Mouse (Mus musculus) cerebellum, adult 8-10 months (tissue): ENCODE data around the gene Cdh5.
A peak's percentile ranks its signal among the peaks of the same experiment; 100 is the strongest.

Experiments
- DNase-seq: peaks from one replicate; pipeline ENCODE4 v3.0.0; 2022

Cdh5 gene

GRCm38 (mm10) chr8:104140611-104141010 lies 39.2 kb downstream of the Cdh5 start:
- DNase-seq = no peak

DNA sequence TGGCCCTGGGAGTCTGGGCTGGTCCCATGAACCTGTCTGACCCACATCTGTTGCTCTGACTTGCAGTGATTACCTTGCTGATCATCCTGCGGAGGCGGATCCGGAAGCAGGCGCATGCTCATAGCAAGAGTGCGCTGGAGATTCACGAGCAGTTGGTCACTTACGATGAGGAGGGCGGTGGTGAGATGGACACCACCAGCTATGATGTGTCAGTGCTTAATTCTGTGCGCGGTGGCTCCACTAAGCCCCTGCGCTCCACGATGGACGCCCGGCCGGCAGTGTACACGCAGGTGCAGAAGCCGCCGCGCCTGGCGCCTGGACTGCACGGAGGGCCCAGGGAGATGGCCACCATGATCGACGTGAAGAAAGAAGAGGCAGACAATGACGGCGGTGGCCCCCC lies 41.0 kb downstream of the Cdh5 start:
- DNase-seq = no peak

DNA sequence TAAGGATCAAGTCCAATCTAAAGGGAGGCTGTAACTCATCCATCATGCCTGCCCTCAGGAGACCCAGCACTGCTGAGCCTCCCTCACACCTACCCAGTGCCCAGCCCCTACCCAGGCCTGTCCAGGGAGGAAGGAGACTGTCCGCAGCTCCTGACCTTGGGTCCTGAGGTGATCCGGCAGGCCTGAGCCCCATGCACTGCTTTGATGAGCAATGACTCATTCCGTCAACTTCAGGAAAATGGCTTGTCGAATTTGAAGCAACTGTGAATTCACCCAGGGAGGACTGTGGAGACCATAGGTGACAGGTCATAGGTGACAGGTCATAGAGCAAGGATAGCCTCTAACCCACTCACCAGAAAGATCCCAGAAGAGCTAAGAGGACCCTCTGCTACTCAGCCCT lies 42.0 kb downstream of the Cdh5 start:
- no peak for DNase-seq

GRCm38 (mm10) chr8:104144434-104145216 lies 43.2 kb downstream of the Cdh5 start:
- DNase-seq = no peak

- DNase-seq = peak; percentile 68
These were observed 44.7 kb downstream of the Cdh5 start for GRCm38 (mm10) chr8:104145981-104146689.

DNA sequence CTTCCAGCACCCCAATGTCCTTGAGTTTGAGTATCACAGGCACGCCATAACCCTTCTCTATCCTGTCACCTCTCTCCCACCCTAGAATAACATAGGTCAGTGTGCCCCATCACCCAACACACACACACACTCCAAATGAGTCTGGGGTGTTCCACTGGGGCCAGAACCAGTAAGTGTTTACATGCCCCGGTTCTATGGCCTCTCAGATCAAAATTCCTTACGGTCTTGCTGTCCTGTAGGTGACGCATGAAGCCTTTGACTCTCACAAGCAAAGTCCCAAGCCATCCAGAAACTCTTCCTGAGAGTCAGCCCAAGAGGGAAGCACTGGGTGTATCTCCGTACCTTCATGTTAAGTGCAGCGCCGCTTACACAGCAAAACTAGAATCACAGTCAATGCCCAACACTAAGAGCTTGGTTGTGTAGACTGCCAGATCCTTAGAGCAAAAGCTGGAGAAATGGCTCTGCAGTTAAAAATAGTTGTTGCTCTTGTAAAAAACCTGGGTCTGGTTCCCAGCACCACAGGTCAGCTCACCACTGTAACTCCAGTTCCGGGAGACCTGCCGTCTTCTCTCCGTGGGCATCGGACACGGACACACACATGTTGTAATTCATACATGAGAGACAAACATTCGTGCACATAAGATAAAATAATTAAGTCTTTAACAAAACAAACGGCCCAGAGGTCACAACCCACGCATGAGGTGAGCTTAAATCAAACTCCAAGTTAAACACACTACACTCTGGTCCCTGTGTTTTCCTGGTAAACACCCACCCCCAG lies 45.5 kb downstream of the Cdh5 start:
- DNase-seq = no peak

- no peak for DNase-seq
These were observed 46.5 kb downstream of the Cdh5 start for GRCm38 (mm10) chr8:104147947-104148346.

GRCm38 (mm10) chr8:104160731-104161130 lies 59.3 kb downstream of the Cdh5 start:
- no peak for DNase-seq

DNA sequence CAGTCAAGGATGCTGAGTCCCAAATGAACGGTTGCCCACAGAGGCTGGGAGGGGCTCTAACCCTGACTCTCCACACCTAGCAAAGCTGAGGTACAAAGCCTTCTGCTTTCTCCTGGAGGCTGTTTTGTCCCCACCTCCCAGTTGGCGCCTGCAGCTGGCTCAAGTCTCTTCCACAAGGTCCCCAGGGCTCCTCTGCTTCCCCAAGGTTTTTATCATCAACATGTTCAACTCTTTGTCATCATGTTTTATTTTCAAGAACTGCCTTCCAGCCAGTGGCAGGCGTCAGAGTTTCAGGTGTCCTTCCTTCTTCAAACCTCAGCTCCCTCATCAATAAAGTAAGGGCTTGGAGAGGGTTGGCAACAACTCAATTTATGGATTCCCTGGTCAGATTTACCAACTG lies 68.0 kb downstream of the Cdh5 start:
- DNase-seq = no peak

- DNase-seq = no peak
These were observed 69.0 kb downstream of the Cdh5 start, which contains the start of gene Bean1 for GRCm38 (mm10) chr8:104170118-104171049. Bean1 (plus strand) TSS chr8:104170442.

- no peak for DNase-seq
These were observed 69.7 kb downstream of the Cdh5 start for GRCm38 (mm10) chr8:104171050-104171620.

- no peak for DNase-seq
These were observed 71.0 kb downstream of the Cdh5 start for GRCm38 (mm10) chr8:104172420-104172819.

- DNase-seq = no peak
These were observed 74.6 kb downstream of the Cdh5 start for GRCm38 (mm10) chr8:104175848-104176527.

- no peak for DNase-seq
These were observed 75.6 kb downstream of the Cdh5 start for GRCm38 (mm10) chr8:104177054-104177453.

DNA sequence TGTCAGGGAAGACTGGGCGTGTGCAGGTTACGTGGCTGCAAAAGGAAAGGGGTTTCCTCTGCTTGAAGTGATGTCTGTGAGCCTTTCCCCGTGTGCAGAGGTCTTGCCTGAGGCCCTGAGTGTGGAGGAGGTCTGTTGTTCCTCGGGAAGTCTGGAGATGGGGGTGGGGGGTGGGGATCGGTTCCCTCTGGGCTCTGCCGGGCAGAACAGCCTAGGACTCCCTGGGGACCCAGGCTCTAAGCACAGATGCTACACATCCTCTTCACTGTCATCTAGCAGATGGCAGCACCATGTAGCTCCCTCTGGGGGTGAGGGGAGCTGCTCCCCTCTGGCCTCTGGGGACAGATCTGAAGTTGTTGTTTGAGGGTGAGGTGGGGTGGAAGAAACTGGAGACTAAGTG lies 83.5 kb downstream of the Cdh5 start:
- DNase-seq = no peak

- DNase-seq = no peak
These were observed 85.4 kb downstream of the Cdh5 start for GRCm38 (mm10) chr8:104186827-104187226.

GRCm38 (mm10) chr8:104187622-104188021 lies 86.2 kb downstream of the Cdh5 start:
- no peak for DNase-seq

DNA sequence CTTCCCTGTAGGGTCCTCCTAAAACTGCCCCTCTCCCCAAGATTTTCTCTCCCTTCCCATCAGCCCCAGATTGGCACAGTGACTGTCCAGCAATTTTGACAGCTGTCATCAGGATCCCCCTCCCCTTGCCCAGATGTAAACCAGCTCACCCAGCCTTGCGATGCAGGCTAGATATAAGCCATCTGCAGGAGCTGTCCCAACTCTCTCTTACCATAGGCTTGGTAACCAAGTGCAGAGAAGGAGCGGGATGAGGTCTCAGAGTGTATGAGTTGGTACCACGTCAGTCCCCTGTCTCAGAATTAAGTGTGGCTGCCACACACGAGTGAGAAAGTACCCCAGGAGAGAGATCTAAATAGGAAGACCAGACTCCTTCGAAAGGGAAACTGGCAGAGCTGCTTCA lies 87.0 kb downstream of the Cdh5 start:
- no peak for DNase-seq

- DNase-seq = no peak
These were observed 89.5 kb downstream of the Cdh5 start for GRCm38 (mm10) chr8:104190777-104191468.

- no peak for DNase-seq
These were observed 90.1 kb downstream of the Cdh5 start for GRCm38 (mm10) chr8:104191496-104191895.
